Mouse (Mus musculus) testis, adult 2 months (tissue): ENCODE data around the gene Dnpep. TPM values are rescaled to one million over a fixed set of nuclear protein-coding genes. Genes with fewer than 3 reads are reported as not detected.

Experiments
- H3K27ac ChIP-seq: fragments of 200-500 bp; 2 replicates; pipeline ENCODE4 v1.5.1; 2012; ENCODE audit warnings: low read depth, low read length; ENCODE audit not compliant: control insufficient read depth, insufficient read depth
- H3K27me3 ChIP-seq: fragments of 200-500 bp; 2 replicates; pipeline ENCODE4 v1.6.1; 2012; ENCODE audit warnings: mild to moderate bottlenecking, low read length, moderate library complexity; ENCODE audit not compliant: control insufficient read depth, insufficient read depth
- H3K36me3 ChIP-seq: fragments of 200-500 bp; 2 replicates; pipeline ENCODE4 v1.6.1; 2012; ENCODE audit warnings: mild to moderate bottlenecking, low read length; ENCODE audit not compliant: control insufficient read depth, insufficient read depth
- H3K4me1 ChIP-seq: fragments of 200-500 bp; 2 replicates; pipeline ENCODE4 v1.6.1; 2012; ENCODE audit warnings: low read length; ENCODE audit not compliant: control insufficient read depth, insufficient read depth
- H3K4me3 ChIP-seq: fragments of 200-500 bp; 2 replicates; pipeline ENCODE4 v1.5.1; 2012; ENCODE audit warnings: low read depth, mild to moderate bottlenecking, low read length, moderate library complexity, mixed read lengths; ENCODE audit not compliant: control insufficient read depth
- CTCF ChIP-seq: fragments of 200-500 bp; IDR thresholded peaks from 2 replicates; pipeline ENCODE4 v1.5.1; 2012; ENCODE audit warnings: low read depth, mild to moderate bottlenecking, inconsistent platforms, low read length, moderate library complexity; ENCODE audit not compliant: control insufficient read depth, insufficient read depth, insufficient replicate concordance
- POLR2A ChIP-seq: fragments of 200-500 bp; IDR thresholded peaks from 2 replicates; pipeline ENCODE4 v1.6.1; 2012; ENCODE audit warnings: low read depth, mild to moderate bottlenecking, inconsistent platforms, low read length, moderate library complexity; ENCODE audit not compliant: control insufficient read depth
- polyA plus RNA-seq: library from polyadenylated mRNA; depleted of rRNA; stranded (reverse); fragments of >200 nt; gene quantifications from 2 replicates; pipeline ENCODE4 v1.2.3, GENCODE M21; 2012

Gene Dnpep
- polyA plus RNA-seq, 1 experiment, result 158 TPM

- peaks cover 2% of the 10 kb centered on the region; the same call in 1 of the 2 replicates for H3K36me3 ChIP-seq
- H3K27me3 ChIP-seq, result no peaks in the 10 kb centered on the region
- H3K4me3 ChIP-seq, result no peak overlapping the region
- no peak overlapping the region for H3K27ac ChIP-seq
- no peaks in the 10 kb centered on the region for H3K4me1 ChIP-seq
- TF ChIP-seq CTCF (no peak), POLR2A (no peak)
These were observed 13.1 kb downstream of the Dnpep start for GRCm38 (mm10) chr1:75304662-75305061.

GRCm38 (mm10) chr1:75294294-75294693, 23.5 kb downstream of the Dnpep start:
- no peaks in the 10 kb centered on the region for H3K27me3 ChIP-seq
- TF ChIP-seq POLR2A (no peak), CTCF (no peak)
- H3K4me1 ChIP-seq, result no peaks in the 10 kb centered on the region
- no peak overlapping the region for H3K4me3 ChIP-seq
- H3K27ac ChIP-seq, result no peak overlapping the region
- no peaks in the 10 kb centered on the region for H3K36me3 ChIP-seq

DNA sequence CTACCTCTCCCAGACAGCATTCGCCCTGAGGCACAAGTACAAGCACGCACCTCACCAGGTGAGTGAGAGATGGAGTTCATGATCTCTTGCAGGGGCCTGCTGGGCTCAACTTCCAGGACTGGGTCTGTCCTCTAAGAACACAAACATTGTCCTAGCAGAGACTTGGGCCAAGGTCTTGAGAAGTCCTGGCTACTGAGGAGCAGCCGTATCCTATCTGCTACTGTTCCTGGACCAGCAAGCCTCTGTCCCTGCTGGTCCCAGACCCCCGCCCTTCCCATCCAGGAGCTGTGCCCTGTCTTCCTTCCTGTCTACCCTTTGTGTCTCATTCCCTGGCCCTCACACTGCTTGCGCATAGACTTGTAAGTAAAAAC, 24.5 kb downstream of the Dnpep start:
- Histone ChIP-seq H3K36me3 (no peaks in the 10 kb centered on the region), H3K4me3 (no peak overlapping the region), H3K27me3 (no peaks in the 10 kb centered on the region), H3K4me1 (no peaks in the 10 kb centered on the region), H3K27ac (no peak overlapping the region)
- TF ChIP-seq POLR2A, result no peak
- TF ChIP-seq CTCF, result no peak

GRCm38 (mm10) chr1:75292476-75293330, 25.1 kb downstream of the Dnpep start:
- no peak overlapping the region for H3K27ac ChIP-seq
- H3K36me3 ChIP-seq, result no peaks in the 10 kb centered on the region
- no peaks in the 10 kb centered on the region for H3K27me3 ChIP-seq
- no peaks in the 10 kb centered on the region for H3K4me1 ChIP-seq
- TF ChIP-seq CTCF (no peak), POLR2A (no peak)
- no peak overlapping the region for H3K4me3 ChIP-seq

DNA sequence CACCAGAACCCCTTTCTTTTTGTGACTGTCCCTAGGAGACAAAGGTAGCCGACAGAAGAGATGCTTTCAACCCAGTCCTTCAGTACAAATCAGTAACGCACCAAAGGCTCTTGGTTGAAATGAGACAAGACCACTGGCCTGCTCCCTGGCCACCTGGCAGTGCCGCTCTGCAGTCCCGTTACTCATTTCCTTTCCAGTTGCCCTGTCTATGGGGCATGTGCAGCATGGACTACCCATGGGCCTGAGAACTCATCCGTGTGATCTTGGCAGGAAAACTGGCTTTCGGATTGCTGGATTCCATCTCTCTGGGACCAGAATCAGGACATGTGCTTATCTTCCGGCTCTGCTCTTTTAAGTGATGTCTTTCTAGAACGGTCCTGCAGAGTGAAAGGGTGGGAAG, 26.5 kb downstream of the Dnpep start:
- Histone ChIP-seq H3K27me3 (no peaks in the 10 kb centered on the region), H3K4me3 (no peak overlapping the region), H3K4me1 (no peaks in the 10 kb centered on the region), H3K27ac (no peak overlapping the region), H3K36me3 (no peaks in the 10 kb centered on the region)
- TF ChIP-seq CTCF (no peak), POLR2A (no peak)

DNA sequence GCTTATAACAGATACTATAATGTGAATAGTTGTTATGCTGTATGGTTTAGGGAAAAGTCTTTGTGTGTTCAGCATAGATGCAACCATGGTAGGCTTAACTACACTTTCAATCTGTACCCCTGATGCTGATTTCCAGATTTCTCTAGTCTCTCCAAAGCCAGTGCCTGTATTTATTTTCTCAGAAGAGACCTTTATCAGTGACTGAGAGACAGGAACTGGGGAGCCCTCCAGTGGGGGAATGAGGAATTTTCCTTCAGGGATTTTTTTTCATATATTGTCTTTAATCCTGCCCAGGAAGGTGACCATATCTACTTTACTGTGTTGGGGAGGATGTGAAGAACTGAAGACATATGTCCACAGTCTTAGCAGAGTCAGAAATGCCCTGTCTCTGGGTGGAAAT, 27.2 kb downstream of the Dnpep start:
- Histone ChIP-seq H3K27ac (no peak overlapping the region), H3K36me3 (no peaks in the 10 kb centered on the region), H3K4me3 (no peak overlapping the region), H3K27me3 (no peaks in the 10 kb centered on the region), H3K4me1 (no peaks in the 10 kb centered on the region)
- TF ChIP-seq CTCF (no peak), POLR2A (no peak)

GRCm38 (mm10) chr1:75289888-75290431, 27.8 kb downstream of the Dnpep start:
- H3K36me3 ChIP-seq, result no peaks in the 10 kb centered on the region
- H3K27me3 ChIP-seq, result no peaks in the 10 kb centered on the region
- H3K4me1 ChIP-seq, result no peaks in the 10 kb centered on the region
- H3K27ac ChIP-seq, result no peak overlapping the region
- TF ChIP-seq POLR2A (no peak), CTCF (no peak)
- no peak overlapping the region for H3K4me3 ChIP-seq
